Mouse (Mus musculus) forebrain, embryonic 11.5 days (tissue): ENCODE data around the gene Fkbpl. TPM values are rescaled to one million over a fixed set of nuclear protein-coding genes. Genes with fewer than 3 reads are reported as not detected.

Source experiments
- ATAC-seq: fragments of 200-750 bp; cut with Nextera tagmentation; replicated peaks from 2 replicates; pipeline ENCODE4 v1.8.0; 2017; ENCODE audit warnings: moderate TSS enrichment; ENCODE audit not compliant: low FRiP score
- DNase-seq: peaks from one replicate; pipeline ENCODE4 v3.0.0-alpha.2; 2017; ENCODE audit warnings: low spot score
- H3K27ac ChIP-seq: fragments of 300-500 bp; sonication (generic); 2 replicates; pipeline ENCODE4 v1.5.1; 2014; ENCODE audit warnings: low read depth, low read length
- H3K27me3 ChIP-seq: fragments of 300-500 bp; sonication (generic); 2 replicates; pipeline ENCODE4 v1.6.1; 2014; ENCODE audit warnings: mild to moderate bottlenecking, low read length, mixed read lengths; ENCODE audit not compliant: control insufficient read depth, insufficient read depth
- H3K36me3 ChIP-seq: fragments of 300-500 bp; sonication (generic); 2 replicates; pipeline ENCODE4 v1.6.1; 2014; ENCODE audit warnings: mild to moderate bottlenecking, low read length, moderate library complexity, mixed read lengths; ENCODE audit not compliant: control insufficient read depth, insufficient read depth
- H3K4me1 ChIP-seq: fragments of 300-500 bp; sonication (generic); replicated peaks from 2 replicates; pipeline ENCODE4 v1.6.1; 2014; ENCODE audit warnings: low read length, mixed read lengths; ENCODE audit not compliant: control insufficient read depth, insufficient read depth
- H3K4me2 ChIP-seq: fragments of 300-500 bp; sonication (generic); 2 replicates; pipeline ENCODE4 v1.6.1; 2014; ENCODE audit warnings: low read depth, mild to moderate bottlenecking, low read length, moderate library complexity, mixed read lengths; ENCODE audit not compliant: severe bottlenecking
- H3K4me3 ChIP-seq: fragments of 300-500 bp; sonication (generic); 2 replicates; pipeline ENCODE4 v1.5.1; 2014; ENCODE audit warnings: low read depth, low read length
- H3K9ac ChIP-seq: fragments of 300-500 bp; sonication (generic); 2 replicates; pipeline ENCODE4 v1.6.1; 2014; ENCODE audit warnings: low read length
- H3K9me3 ChIP-seq: fragments of 300-500 bp; sonication (generic); 2 replicates; pipeline ENCODE4 v1.6.1; 2016; ENCODE audit warnings: low read length, mixed read lengths; ENCODE audit not compliant: control insufficient read depth
- WGBS: fragments of 180-500 bp; shearing (Covaris S2); extraction: QIAGEN DNeasy Blood & Tissue Kit; methylation state at CpG from one replicate; pipeline ENCODE4 v1.1.7; 2014; 5-methylcytosine and 5-hydroxymethylcytosine counted together
- polyA plus RNA-seq: library from polyadenylated mRNA; unstranded; fragments of >200 nt; fragmentation: Nextera tagmentation; extraction: Ambion mirVana; gene quantifications from 2 replicates; pipeline ENCODE4 v1.2.1, GENCODE M21; 2014

The Fkbpl gene
- polyA plus RNA-seq, 1 experiment from 2014 or later: 14.5 TPM

GRCm38 (mm10) chr17:34655160-34655559 is 10.6 kb downstream of the Fkbpl start:
- H3K9me3 ChIP-seq: no peaks in the 10 kb centered on the region
- H3K27ac ChIP-seq: no peak overlapping the region
- no peak overlapping the region for H3K4me2 ChIP-seq
- ATAC-seq: no peak
- 86% methylated on average over 7 of the region's 7 CpGs for WGBS
- H3K9ac ChIP-seq: no peak overlapping the region
- peaks cover 3% of the 10 kb centered on the region; the same call in 1 of the 2 replicates for H3K4me1 ChIP-seq
- no peak overlapping the region for H3K4me3 ChIP-seq
- H3K27me3 ChIP-seq: no peaks in the 10 kb centered on the region
- no peak for DNase-seq
- H3K36me3 ChIP-seq: peaks cover 4% of the 10 kb centered on the region; the same call in 1 of the 2 replicates

- DNase-seq (peak; percentile 49), ATAC-seq (no peak)
- H3K4me2 ChIP-seq: no peak overlapping the region
- H3K27me3 ChIP-seq: no peaks in the 10 kb centered on the region
- H3K36me3 ChIP-seq: peaks cover under 1% of the 10 kb centered on the region; the same call in 1 of the 2 replicates
- peaks cover 3% of the 10 kb centered on the region; the same call in 1 of the 2 replicates for H3K4me1 ChIP-seq
- no peak overlapping the region for H3K4me3 ChIP-seq
- no peak overlapping the region for H3K9ac ChIP-seq
- no peaks in the 10 kb centered on the region for H3K9me3 ChIP-seq
- H3K27ac ChIP-seq: no peak overlapping the region
- 60% methylated on average over 4 of the region's 4 CpGs for WGBS
These were observed 11.0 kb downstream of the Fkbpl start for GRCm38 (mm10) chr17:34655581-34655991.

- H3K9ac ChIP-seq: no peak overlapping the region
- DNase-seq (peak; percentile 47), ATAC-seq (no peak)
- H3K9me3 ChIP-seq: no peaks in the 10 kb centered on the region
- no peak overlapping the region for H3K4me2 ChIP-seq
- H3K27me3 ChIP-seq: 0 out of 2 replicates have a peak, but pooled peaks cover 2% of the 10 kb centered on the region
- H3K27ac ChIP-seq: no peak overlapping the region
- 44% methylated on average over 8 of the region's 8 CpGs for WGBS
- H3K36me3 ChIP-seq: no peaks in the 10 kb centered on the region; the same call in 1 of the 2 replicates
- no peak overlapping the region for H3K4me3 ChIP-seq
- H3K4me1 ChIP-seq: peaks cover 3% of the 10 kb centered on the region; the same call in 1 of the 2 replicates
These were observed 12.1 kb downstream of the Fkbpl start for GRCm38 (mm10) chr17:34656666-34657065.

- DNase-seq (no peak), ATAC-seq (no peak)
- no peak overlapping the region for H3K27ac ChIP-seq
- no peak overlapping the region for H3K4me3 ChIP-seq
- H3K9me3 ChIP-seq: no peaks in the 10 kb centered on the region
- H3K36me3 ChIP-seq: no peaks in the 10 kb centered on the region; the same call in 1 of the 2 replicates
- H3K4me1 ChIP-seq: peaks cover 3% of the 10 kb centered on the region; the same call in 1 of the 2 replicates
- H3K4me2 ChIP-seq: no peak overlapping the region
- 0 out of 2 replicates have a peak, but pooled peaks cover 2% of the 10 kb centered on the region for H3K27me3 ChIP-seq
- WGBS: 32% methylated on average over 2 of the region's 2 CpGs
- no peak overlapping the region for H3K9ac ChIP-seq
These were observed 12.7 kb downstream of the Fkbpl start for GRCm38 (mm10) chr17:34657271-34657670.

- Histone ChIP-seq H3K36me3 (no peaks in the 10 kb centered on the region; the same call in 1 of the 2 replicates), H3K27ac (no peak overlapping the region), H3K27me3 (0 out of 2 replicates have a peak, but pooled peaks cover 2% of the 10 kb centered on the region), H3K9ac (no peak overlapping the region), H3K9me3 (no peaks in the 10 kb centered on the region), H3K4me2 (no peak overlapping the region), H3K4me1 (peaks cover 3% of the 10 kb centered on the region; the same call in 1 of the 2 replicates), H3K4me3 (no peak overlapping the region)
- DNase-seq (no peak), ATAC-seq (no peak)
- WGBS: 78% methylated on average over 2 of the region's 2 CpGs
These were observed 13.6 kb downstream of the Fkbpl start for GRCm38 (mm10) chr17:34658145-34658544.

GRCm38 (mm10) chr17:34658591-34658990 is 14.0 kb downstream of the Fkbpl start:
- Histone ChIP-seq H3K9me3 (no peaks in the 10 kb centered on the region), H3K4me1 (peaks cover 3% of the 10 kb centered on the region; the same call in 1 of the 2 replicates), H3K27ac (no peak overlapping the region), H3K27me3 (0 out of 2 replicates have a peak, but pooled peaks cover 2% of the 10 kb centered on the region), H3K36me3 (no peaks in the 10 kb centered on the region; the same call in 1 of the 2 replicates), H3K4me2 (no peak overlapping the region), H3K9ac (no peak overlapping the region), H3K4me3 (no peak overlapping the region)
- 83% methylated on average over 3 of the region's 3 CpGs for WGBS
- DNase-seq (no peak), ATAC-seq (no peak)

- H3K4me1 ChIP-seq: peaks cover 3% of the 10 kb centered on the region; the same call in 1 of the 2 replicates
- H3K9ac ChIP-seq: no peak overlapping the region
- H3K36me3 ChIP-seq: no peaks in the 10 kb centered on the region
- no peaks in the 10 kb centered on the region for H3K9me3 ChIP-seq
- no peak overlapping the region for H3K27ac ChIP-seq
- ATAC-seq (no peak), DNase-seq (peak; percentile 46)
- H3K27me3 ChIP-seq: 0 out of 2 replicates have a peak, but pooled peaks cover 2% of the 10 kb centered on the region
- H3K4me3 ChIP-seq: no peak overlapping the region
- H3K4me2 ChIP-seq: no peak overlapping the region
- WGBS: 75% methylated on average over 12 of the region's 12 CpGs
These were observed 14.8 kb downstream of the Fkbpl start for GRCm38 (mm10) chr17:34659181-34659896.

GRCm38 (mm10) chr17:34659897-34660214 is 15.3 kb downstream of the Fkbpl start:
- H3K27me3 ChIP-seq: 0 out of 2 replicates have a peak, but pooled peaks cover 2% of the 10 kb centered on the region
- no peak overlapping the region for H3K9ac ChIP-seq
- H3K36me3 ChIP-seq: no peaks in the 10 kb centered on the region
- H3K4me2 ChIP-seq: no peak overlapping the region
- no peak overlapping the region for H3K4me3 ChIP-seq
- no peak for ATAC-seq
- no peak overlapping the region for H3K27ac ChIP-seq
- 67% methylated on average over 3 of the region's 3 CpGs for WGBS
- H3K9me3 ChIP-seq: no peaks in the 10 kb centered on the region
- DNase-seq: no peak
- H3K4me1 ChIP-seq: peaks cover 3% of the 10 kb centered on the region; the same call in 1 of the 2 replicates
